Mouse (Mus musculus) lung, postnatal 0 days (tissue): Measurements from ENCODE around the gene Mylk. TPM values are rescaled to one million over a fixed set of nuclear protein-coding genes. Genes with fewer than 3 reads are reported as not detected.

ENCODE experiments used
- ATAC-seq: fragments of 200-750 bp; cut with Nextera tagmentation; 2 replicates; pipeline ENCODE4 v1.8.0; 2017; ENCODE audit warnings: moderate library complexity
- DNase-seq: peaks from one replicate; pipeline ENCODE4 v3.0.0-alpha.2; 2016; ENCODE audit warnings: low spot score
- H3K27ac ChIP-seq: fragments of 300-500 bp; sonication (generic); 2 replicates; pipeline ENCODE4 v1.5.1; 2014; ENCODE audit warnings: antibody characterized with exemption, mild to moderate bottlenecking, low read length, mixed read lengths
- H3K27me3 ChIP-seq: fragments of 300-500 bp; sonication (generic); replicated peaks from 2 replicates; pipeline ENCODE4 v1.6.1; 2014; ENCODE audit warnings: low read length, mixed read lengths; ENCODE audit not compliant: insufficient read depth
- H3K36me3 ChIP-seq: fragments of 300-500 bp; sonication (generic); 2 replicates; pipeline ENCODE4 v1.6.1; 2014; ENCODE audit warnings: low read length, mixed read lengths; ENCODE audit not compliant: insufficient read depth
- H3K4me1 ChIP-seq: fragments of 300-500 bp; sonication (generic); 2 replicates; pipeline ENCODE4 v1.6.1; 2014; ENCODE audit warnings: antibody characterized with exemption, low read depth, low read length, mixed read lengths; ENCODE audit not compliant: insufficient read depth
- H3K4me2 ChIP-seq: fragments of 300-500 bp; sonication (generic); replicated peaks from 2 replicates; pipeline ENCODE4 v1.6.1; 2014; ENCODE audit warnings: low read depth, mild to moderate bottlenecking, low read length, moderate library complexity, mixed read lengths
- H3K4me3 ChIP-seq: fragments of 300-500 bp; sonication (generic); 2 replicates; pipeline ENCODE4 v1.5.1; 2014; ENCODE audit warnings: low read depth, low read length
- H3K9ac ChIP-seq: fragments of 300-500 bp; sonication (generic); replicated peaks from 2 replicates; pipeline ENCODE4 v1.6.1; 2014; ENCODE audit warnings: low read depth, mild to moderate bottlenecking
- H3K9me3 ChIP-seq: fragments of 300-500 bp; sonication (generic); 2 replicates; pipeline ENCODE4 v1.6.1; 2016; ENCODE audit warnings: low read length, mixed read lengths
- CTCF ChIP-seq: IDR thresholded peaks from 2 replicates; pipeline ENCODE4 v1.5.1; 2016; ENCODE audit warnings: antibody characterized with exemption, mild to moderate bottlenecking
- EP300 ChIP-seq: IDR thresholded peaks from 2 replicates; pipeline ENCODE4 v1.6.1; 2016; ENCODE audit warnings: antibody characterized with exemption, mild to moderate bottlenecking, control low read depth
- WGBS: fragments of 180-500 bp; shearing (Covaris S2); extraction: QIAGEN DNeasy Blood & Tissue Kit; methylation state at CpG from one replicate; pipeline ENCODE4 v1.1.7; 2014; 5-methylcytosine and 5-hydroxymethylcytosine counted together
- polyA plus RNA-seq: library from polyadenylated mRNA; unstranded; fragments of >200 nt; fragmentation: Nextera tagmentation; extraction: Ambion mirVana; gene quantifications from 2 replicates; pipeline ENCODE4 v1.2.1, GENCODE M21; 2015

The Mylk gene
- polyA plus RNA-seq, 1 experiment from 2014 or later, result 55.7 TPM

GRCm38 (mm10) chr16:34763959-34764591 is 19.1 kb downstream of the Mylk start:
- H3K9ac ChIP-seq, result no peak overlapping the region
- peak; percentile 77 for ATAC-seq
- no peak overlapping the region for H3K4me2 ChIP-seq
- H3K4me1 ChIP-seq, result no peaks in the 10 kb centered on the region
- 63% methylated on average over 9 of the region's 9 CpGs for WGBS
- H3K4me3 ChIP-seq, result no peak overlapping the region
- TF ChIP-seq EP300, result peak; percentile 68
- TF ChIP-seq CTCF, result no peak
- no peaks in the 10 kb centered on the region for H3K36me3 ChIP-seq
- H3K27me3 ChIP-seq, result no peaks in the 10 kb centered on the region
- peak; percentile 81 for DNase-seq
- no peaks in the 10 kb centered on the region for H3K9me3 ChIP-seq
- peak overlapping the region; percentile 66 for H3K27ac ChIP-seq

GRCm38 (mm10) chr16:34765666-34766065 is 20.7 kb downstream of the Mylk start:
- Histone ChIP-seq H3K4me1 (no peaks in the 10 kb centered on the region), H3K4me2 (no peak overlapping the region), H3K36me3 (no peaks in the 10 kb centered on the region), H3K4me3 (no peak overlapping the region), H3K9ac (no peak overlapping the region), H3K27me3 (no peaks in the 10 kb centered on the region), H3K9me3 (no peaks in the 10 kb centered on the region), H3K27ac (no peak overlapping the region)
- no peak for TF ChIP-seq CTCF
- no peak for TF ChIP-seq EP300
- no peak for ATAC-seq
- no peak for DNase-seq
- WGBS, result 81% methylated on average over 1 of the region's 1 CpGs

- 85% methylated on average over 1 of the region's 1 CpGs for WGBS
- H3K27me3 ChIP-seq, result no peaks in the 10 kb centered on the region
- no peak overlapping the region for H3K4me3 ChIP-seq
- H3K4me2 ChIP-seq, result no peak overlapping the region
- ATAC-seq (no peak), DNase-seq (no peak)
- H3K36me3 ChIP-seq, result no peaks in the 10 kb centered on the region
- no peaks in the 10 kb centered on the region for H3K4me1 ChIP-seq
- H3K9me3 ChIP-seq, result no peaks in the 10 kb centered on the region
- TF ChIP-seq CTCF, result no peak
- H3K27ac ChIP-seq, result no peak overlapping the region
- H3K9ac ChIP-seq, result no peak overlapping the region
Observed at GRCm38 (mm10) chr16:34766193-34766592, 21.2 kb downstream of the Mylk start.

GRCm38 (mm10) chr16:34767443-34767842 is 22.4 kb downstream of the Mylk start:
- no peaks in the 10 kb centered on the region for H3K36me3 ChIP-seq
- H3K4me1 ChIP-seq, result no peaks in the 10 kb centered on the region
- no peak for DNase-seq
- no peak overlapping the region for H3K4me3 ChIP-seq
- no peak for ATAC-seq
- no peaks in the 10 kb centered on the region for H3K27me3 ChIP-seq
- H3K9me3 ChIP-seq, result no peaks in the 10 kb centered on the region
- H3K9ac ChIP-seq, result no peak overlapping the region
- TF ChIP-seq EP300 (no peak), CTCF (no peak)
- 90% methylated on average over 2 of the region's 2 CpGs for WGBS
- no peak overlapping the region for H3K4me2 ChIP-seq
- no peak overlapping the region for H3K27ac ChIP-seq

- H3K4me1 ChIP-seq, result no peaks in the 10 kb centered on the region
- no peak overlapping the region for H3K4me2 ChIP-seq
- H3K4me3 ChIP-seq, result no peak overlapping the region
- H3K27ac ChIP-seq, result no peak overlapping the region
- H3K36me3 ChIP-seq, result no peaks in the 10 kb centered on the region
- H3K9ac ChIP-seq, result no peak overlapping the region
- H3K27me3 ChIP-seq, result no peaks in the 10 kb centered on the region
- DNase-seq, result no peak
- TF ChIP-seq CTCF (no peak), EP300 (no peak)
- 62% methylated on average over 4 of the region's 4 CpGs for WGBS
- ATAC-seq, result no peak
- no peaks in the 10 kb centered on the region for H3K9me3 ChIP-seq
Observed at GRCm38 (mm10) chr16:34768436-34768835, 23.4 kb downstream of the Mylk start.

GRCm38 (mm10) chr16:34770127-34770526 is 25.1 kb downstream of the Mylk start:
- 85% methylated on average over 4 of the region's 4 CpGs for WGBS
- TF ChIP-seq CTCF, result no peak
- no peak for TF ChIP-seq EP300
- no peak overlapping the region for H3K4me3 ChIP-seq

More at GRCm38 (mm10) chr16:34770127-34770526, 25.1 kb downstream of the Mylk start:
- DNase-seq (no peak), ATAC-seq (no peak)
- Histone ChIP-seq H3K36me3 (no peaks in the 10 kb centered on the region), H3K4me1 (no peaks in the 10 kb centered on the region), H3K27ac (no peak overlapping the region), H3K9ac (no peak overlapping the region), H3K9me3 (no peaks in the 10 kb centered on the region), H3K27me3 (no peaks in the 10 kb centered on the region), H3K4me2 (no peak overlapping the region)
